Mouse (Mus musculus) central nervous system, embryonic 18 days (tissue): ENCODE results near the gene Slc35b2. TPM values are rescaled to one million over a fixed set of nuclear protein-coding genes. Genes with fewer than 3 reads are reported as not detected.

Source experiments
- polyA plus RNA-seq: library from polyadenylated mRNA; depleted of rRNA; stranded (reverse); fragments of >200 nt; gene quantifications from 2 replicates; pipeline ENCODE4 v1.2.3, GENCODE M21; 2012; rRNA removed

Gene Slc35b2
- polyA plus RNA-seq = 65.0 and 70.4 TPM in 2 replicates

DNA sequence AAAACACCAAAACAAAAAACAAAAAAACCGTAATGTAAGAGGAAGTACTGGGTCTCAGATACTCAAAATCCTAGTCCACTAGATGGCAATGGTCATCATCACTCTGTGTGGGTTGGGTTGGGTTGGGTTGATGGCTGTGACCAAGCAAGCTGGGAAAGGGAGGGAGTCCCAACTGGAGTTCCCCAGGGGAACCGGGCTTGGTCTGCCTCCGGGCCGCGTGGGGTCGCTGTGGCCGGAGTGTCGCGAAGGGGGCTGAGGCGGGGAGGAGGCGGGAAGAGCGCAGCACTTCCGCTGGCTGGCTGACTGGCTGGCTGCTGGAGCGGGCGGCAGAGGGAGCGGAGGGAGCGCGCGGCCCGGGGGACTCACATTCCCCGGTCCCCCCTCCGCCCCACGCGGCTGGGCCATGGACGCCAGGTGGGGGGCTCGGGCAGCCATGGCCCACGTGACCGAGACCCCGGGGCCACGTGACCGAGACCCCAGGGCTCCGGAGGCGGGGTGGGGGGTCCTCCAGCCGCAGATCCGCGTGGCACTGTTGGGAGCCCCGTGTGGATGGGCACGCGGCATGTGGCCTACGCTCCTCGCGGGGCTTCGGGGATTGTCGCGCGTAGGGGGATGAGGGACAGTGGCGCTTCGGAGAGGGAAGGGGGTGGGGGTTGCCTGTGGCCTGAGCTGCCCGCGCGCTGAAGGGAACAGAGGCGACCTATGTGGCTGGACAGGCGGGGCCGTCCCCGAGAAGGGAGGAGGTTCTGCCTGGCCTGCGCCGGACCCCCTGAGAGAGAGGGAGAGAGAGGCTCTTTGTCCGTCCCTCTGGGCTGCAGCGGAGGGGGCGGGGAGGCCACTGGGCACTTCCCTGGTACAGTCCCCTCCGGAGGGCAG is at the start of gene Slc35b2:
Slc35b2 (plus strand) TSS at position 220 of the 876 bp plus-strand sequence.

DNA sequence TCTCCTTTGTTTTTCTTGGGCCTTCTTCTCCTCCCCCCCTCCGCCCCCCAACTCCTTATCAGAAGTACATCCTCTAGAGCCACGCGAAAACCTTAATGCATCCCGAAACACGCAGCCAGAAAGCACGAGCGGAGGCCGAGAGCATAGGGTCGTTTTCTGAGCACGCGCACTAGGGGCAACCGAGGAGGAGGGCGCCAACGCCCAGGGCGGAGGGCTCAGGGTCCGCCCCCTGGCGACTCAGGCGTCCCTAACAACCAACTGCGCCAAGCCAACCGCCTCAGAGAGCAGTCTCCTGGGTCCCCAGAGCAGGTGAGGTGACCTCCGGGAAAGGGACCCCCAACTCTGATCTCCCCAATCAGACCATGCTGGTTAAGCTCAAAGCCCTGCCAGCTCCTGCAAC is 40.4 kb upstream of the Slc35b2 start, which contains the start of gene Tcte1:
Tcte1 (plus strand) TSS at position 172 of the 400 bp plus-strand sequence.

DNA sequence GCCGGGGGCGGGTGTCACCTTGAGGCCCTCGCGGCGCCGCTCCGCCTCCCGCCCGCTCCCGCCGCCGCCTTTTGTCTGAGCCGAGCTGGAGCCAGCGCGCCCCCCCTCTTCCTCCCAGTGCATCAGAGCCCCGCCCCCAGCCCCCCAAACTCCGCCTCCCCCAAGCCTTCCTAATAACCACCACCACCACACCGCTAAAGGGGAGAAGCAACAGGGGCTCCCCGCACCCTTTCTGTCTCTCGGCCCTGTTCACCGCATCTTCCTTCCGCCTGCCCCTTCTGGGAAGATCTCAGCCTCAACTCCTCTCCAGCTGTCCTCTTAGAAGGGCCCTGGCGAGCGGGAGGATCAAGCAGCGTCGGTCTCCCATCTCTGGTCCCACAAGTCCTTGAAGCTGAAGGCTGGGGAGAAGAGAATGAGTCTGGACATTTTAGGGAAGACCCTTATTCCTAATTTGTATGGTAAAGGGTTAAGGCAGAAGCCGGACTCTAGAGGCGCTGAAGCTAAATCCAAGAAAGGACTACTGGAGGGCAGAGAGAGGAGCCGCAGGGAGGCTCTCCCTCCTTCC is 14.0 kb upstream of the Slc35b2 start, which contains the start of gene Tmem151b:
Tmem151b (minus strand) TSS at position 61 of the 565 bp plus-strand sequence.

DNA sequence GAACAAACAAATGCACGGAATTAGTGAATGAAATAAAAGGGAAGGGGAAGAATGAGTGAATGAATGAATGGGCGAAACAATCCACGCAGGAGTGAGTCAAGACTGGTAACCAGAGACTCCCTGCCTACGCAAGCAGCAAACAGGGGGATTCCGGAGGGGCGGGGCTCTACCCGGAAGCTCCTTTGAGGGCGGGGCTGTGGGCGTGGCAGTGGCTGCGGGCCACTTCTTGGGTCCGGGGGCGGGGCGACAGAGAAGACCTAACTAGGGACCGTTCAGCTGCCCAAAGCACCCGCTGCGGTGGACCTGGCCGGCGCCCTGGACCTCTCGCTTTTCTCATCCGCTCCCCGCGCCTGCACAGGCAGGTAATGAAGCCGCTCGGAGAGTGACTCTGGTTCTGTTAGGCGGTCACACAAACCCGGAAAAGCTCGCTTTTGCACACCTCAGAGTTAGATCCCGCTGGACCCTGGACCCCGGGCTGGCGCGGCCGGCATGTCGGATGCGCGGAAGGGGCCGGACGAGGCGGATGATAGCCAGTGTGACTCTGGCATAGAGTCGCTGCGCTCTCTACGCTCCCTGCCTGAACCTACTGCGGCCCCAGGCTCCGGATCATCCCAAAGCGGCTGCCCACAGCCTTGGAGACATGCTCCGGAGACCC is 8.1 kb upstream of the Slc35b2 start, which contains the start of gene Nfkbie:
Nfkbie (plus strand) TSS at position 252 of the 655 bp plus-strand sequence.

DNA sequence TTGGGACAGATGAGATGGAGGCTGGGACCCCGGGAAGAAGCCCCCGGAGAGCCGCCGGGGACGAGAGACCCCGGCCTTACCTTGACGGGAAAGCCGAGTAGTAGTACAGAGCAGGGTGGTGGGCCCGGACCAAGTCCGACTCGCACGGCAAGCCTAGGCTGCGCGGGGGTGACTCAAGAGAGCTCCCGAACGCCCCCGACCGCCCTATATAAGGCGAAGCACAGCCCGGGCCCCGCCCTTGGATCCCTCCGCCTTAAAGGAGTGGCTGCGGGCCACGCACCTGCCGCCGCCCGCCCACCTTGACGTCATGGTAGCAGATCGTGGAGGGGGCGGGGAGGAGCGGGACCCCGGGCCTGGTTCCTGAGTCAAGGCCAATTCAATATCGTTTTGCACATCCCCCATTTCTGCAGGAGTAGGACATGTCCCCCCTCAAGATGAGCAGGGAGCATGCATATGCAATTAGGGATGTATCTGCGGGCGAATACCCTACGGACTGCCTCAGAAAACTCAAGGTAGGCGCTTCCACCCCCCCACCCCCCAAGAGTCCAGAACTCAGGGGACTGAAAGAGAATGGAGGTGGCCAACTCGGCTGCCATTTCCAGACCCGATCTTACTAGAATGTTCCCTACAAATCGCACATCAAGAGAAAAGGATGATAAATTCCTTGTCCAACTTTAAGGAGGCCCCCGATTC is 9.6 kb downstream of the Slc35b2 start, which contains the start of gene Hsp90ab1:
Hsp90ab1 (minus strand) TSS at position 185 of the 693 bp plus-strand sequence.

DNA sequence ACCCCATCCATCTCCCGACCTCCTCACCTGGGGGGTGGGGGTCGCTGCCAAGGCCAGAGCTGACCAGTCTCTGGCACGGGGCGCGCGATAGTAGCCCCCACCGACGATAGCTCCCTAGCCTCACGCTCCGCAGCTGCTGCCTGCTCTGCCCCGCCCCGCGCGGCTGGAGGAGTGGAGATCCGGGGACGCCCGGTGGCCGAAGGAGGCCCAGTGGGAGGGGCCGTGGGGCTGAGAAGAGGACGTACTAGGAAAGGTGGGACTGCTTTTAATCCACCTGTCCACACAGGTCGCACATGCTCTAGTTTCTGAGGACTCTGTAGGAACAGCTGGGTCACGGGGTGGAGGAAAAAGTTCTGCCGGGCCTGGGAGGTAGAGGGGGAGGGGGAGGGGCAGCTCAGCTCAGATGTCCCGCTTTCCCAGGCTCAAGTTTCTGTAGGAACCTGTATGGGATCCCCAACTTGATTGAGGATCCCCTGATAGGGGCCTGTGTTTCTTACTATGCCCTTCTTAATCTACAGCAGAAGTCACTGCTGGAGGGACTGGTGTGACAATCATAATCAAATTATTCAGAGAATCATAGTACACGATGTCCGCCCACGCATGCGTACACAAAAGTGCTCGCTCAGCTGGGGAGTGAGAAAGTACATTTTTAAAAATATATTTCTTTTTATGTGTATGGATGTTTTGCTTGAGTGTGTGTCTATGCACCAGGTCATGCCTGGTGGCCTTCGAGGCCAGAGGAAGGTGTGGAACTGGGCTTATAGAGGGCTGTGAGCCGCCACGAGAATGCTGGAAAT is 36.0 kb downstream of the Slc35b2 start, which contains the start of gene Slc29a1:
Slc29a1 (minus strand) TSS at position 161 of the 797 bp plus-strand sequence.

DNA sequence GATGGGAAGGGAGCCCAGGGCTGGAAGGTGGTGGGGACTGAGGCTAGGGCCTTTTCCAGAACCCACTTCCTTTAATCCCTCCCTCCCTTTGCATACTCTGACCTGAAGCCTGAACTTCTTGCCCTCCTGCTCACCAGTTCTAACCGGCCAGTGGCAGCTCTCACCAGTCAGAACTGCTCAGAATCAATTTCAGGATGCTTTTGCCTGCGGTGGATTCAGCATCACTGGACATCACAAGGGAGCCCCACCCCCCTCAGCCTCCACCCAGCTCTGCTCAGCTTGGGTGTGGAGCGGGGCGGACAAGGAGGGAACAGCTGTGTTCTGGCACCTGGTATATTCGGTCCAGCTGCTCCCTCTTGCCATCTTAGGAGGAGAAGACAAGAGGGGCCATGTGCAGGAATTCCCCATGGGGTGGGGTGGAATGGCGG is 38.2 kb downstream of the Slc35b2 start, which contains the start of gene Mymx:
Mymx (minus strand) TSS at position 226 of the 428 bp plus-strand sequence.

Other genes with a start within 250 kb of the Slc35b2 start
- gene Cdc5l, start 130.1 kb upstream of the Slc35b2 start, polyA plus RNA-seq = 34.9 and 35.7 TPM in 2 replicates
- 1.4 and 1.6 TPM in 2 replicates for gene Spats1, start 88.5 kb upstream of the Slc35b2 start, polyA plus RNA-seq
- 24.5 and 25.5 TPM in 2 replicates for gene Aars2, start 57.0 kb upstream of the Slc35b2 start, polyA plus RNA-seq
- gene Tcte1, start 40.4 kb upstream of the Slc35b2 start, polyA plus RNA-seq = 0.97 and 1.0 TPM in 2 replicates
- 30.5 and 38.1 TPM in 2 replicates for gene Tmem151b, start 14.2 kb upstream of the Slc35b2 start, polyA plus RNA-seq
- 2.2 and 2.4 TPM in 2 replicates for gene Nfkbie, start 8.2 kb upstream of the Slc35b2 start, polyA plus RNA-seq
- gene Hsp90ab1, start 9.4 kb downstream of the Slc35b2 start, polyA plus RNA-seq = 834 and 842 TPM in 2 replicates
- 104 TPM in 2 replicates for gene Slc29a1, start 35.7 kb downstream of the Slc35b2 start, polyA plus RNA-seq
- gene Mymx, start 38.2 kb downstream of the Slc35b2 start, polyA plus RNA-seq = 1.8 TPM in 1 of 2 replicates, not detected in the other
- 0.16 and 1.9 TPM in 2 replicates for gene Capn11, start 95.5 kb downstream of the Slc35b2 start, polyA plus RNA-seq
- 84.2 and 92.5 TPM in 2 replicates for gene Mrpl14, start 122.4 kb downstream of the Slc35b2 start, polyA plus RNA-seq
- 262 and 321 TPM in 2 replicates for gene Tmem63b, start 123.0 kb downstream of the Slc35b2 start, polyA plus RNA-seq
- 0.36 and 0.40 TPM in 2 replicates for gene 1600014C23Rik, start 170.0 kb downstream of the Slc35b2 start, polyA plus RNA-seq